Mouse (Mus musculus) hindbrain, embryonic 13.5 days (tissue): ENCODE results near the gene Bcl6b. TPM values are rescaled to one million over a fixed set of nuclear protein-coding genes. Genes with fewer than 3 reads are reported as not detected.

ENCODE experiments used
- ATAC-seq: fragments of 200-750 bp; cut with Nextera tagmentation; 2 replicates; pipeline ENCODE4 v1.8.0; 2017; ENCODE audit warnings: moderate TSS enrichment; ENCODE audit not compliant: low FRiP score
- H3K27ac ChIP-seq: fragments of 300-500 bp; sonication (generic); 2 replicates; pipeline ENCODE4 v1.5.1; 2015; ENCODE audit warnings: inconsistent platforms, mild to moderate bottlenecking, moderate library complexity
- H3K27me3 ChIP-seq: fragments of 300-500 bp; sonication (generic); 2 replicates; pipeline ENCODE4 v1.6.1; 2015; ENCODE audit warnings: mild to moderate bottlenecking, inconsistent platforms
- H3K36me3 ChIP-seq: fragments of 300-500 bp; sonication (generic); 2 replicates; pipeline ENCODE4 v1.6.1; 2015; ENCODE audit warnings: mild to moderate bottlenecking, inconsistent platforms
- H3K4me1 ChIP-seq: fragments of 300-500 bp; sonication (generic); replicated peaks from 2 replicates; pipeline ENCODE4 v1.6.1; 2015; ENCODE audit warnings: inconsistent platforms
- H3K4me2 ChIP-seq: fragments of 300-500 bp; sonication (generic); 2 replicates; pipeline ENCODE4 v1.6.1; 2015; ENCODE audit warnings: inconsistent platforms, mild to moderate bottlenecking, moderate library complexity
- H3K4me3 ChIP-seq: fragments of 300-500 bp; sonication (generic); 2 replicates; pipeline ENCODE4 v1.5.1; 2015; ENCODE audit warnings: mild to moderate bottlenecking, inconsistent platforms
- H3K9ac ChIP-seq: fragments of 300-500 bp; sonication (generic); 2 replicates; pipeline ENCODE4 v1.6.1; 2015; ENCODE audit warnings: mild to moderate bottlenecking, inconsistent platforms
- H3K9me3 ChIP-seq: fragments of 300-500 bp; sonication (generic); 2 replicates; pipeline ENCODE4 v1.6.1; 2016; ENCODE audit warnings: inconsistent platforms
- WGBS: fragments of 180-500 bp; shearing (Covaris S2); methylation state at CpG from one replicate; pipeline ENCODE4 v1.1.7; 2015; 5-methylcytosine and 5-hydroxymethylcytosine counted together
- microRNA counts: library from miRNA; unstranded; fragments of <30 nt; microRNA quantifications from one replicate; lab custom pipeline; 2016
- microRNA-seq: library from miRNA; unstranded; fragments of <30 nt; microRNA quantifications from one replicate; pipeline ENCODE4, GENCODE M21; 2016
- polyA plus RNA-seq: library from polyadenylated mRNA; unstranded; fragments of >200 nt; fragmentation: Nextera tagmentation; extraction: Ambion mirVana; gene quantifications from 2 replicates; pipeline ENCODE4 v1.2.1, GENCODE M21; 2015

The Bcl6b gene
- polyA plus RNA-seq, 1 experiment from 2014 or later: 5.5 TPM

DNA sequence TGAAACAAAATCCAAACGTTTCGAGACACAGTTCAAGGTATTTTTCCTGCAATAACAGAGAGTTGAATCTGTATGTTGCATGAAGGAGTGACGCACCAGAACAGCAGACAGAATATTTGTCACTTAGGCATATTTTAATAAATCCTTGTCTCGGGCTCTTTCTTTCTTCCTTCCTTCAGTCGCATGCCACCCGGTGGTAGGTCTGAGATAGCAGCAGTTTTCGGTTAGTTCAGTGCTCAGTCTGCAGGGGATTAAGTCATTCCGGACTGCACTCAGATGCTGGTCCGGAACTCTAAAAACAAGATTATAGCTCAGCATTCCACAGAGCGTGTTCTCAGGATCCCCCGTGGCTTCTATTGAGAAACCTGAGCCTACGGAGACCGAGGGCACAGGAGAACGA, 50.2 kb downstream of the Bcl6b start:
- no peaks in the 10 kb centered on the region; the same call in 1 of the 2 replicates for H3K9me3 ChIP-seq
- no peak overlapping the region for H3K4me2 ChIP-seq
- no peak overlapping the region for H3K27ac ChIP-seq
- no peaks in the 10 kb centered on the region for H3K4me1 ChIP-seq
- H3K36me3 ChIP-seq: no peaks in the 10 kb centered on the region
- H3K27me3 ChIP-seq: no peaks in the 10 kb centered on the region
- no peak overlapping the region for H3K4me3 ChIP-seq
- no peak overlapping the region for H3K9ac ChIP-seq
- WGBS: 41% methylated on average over 14 of the region's 14 CpGs
- no peak for ATAC-seq

DNA sequence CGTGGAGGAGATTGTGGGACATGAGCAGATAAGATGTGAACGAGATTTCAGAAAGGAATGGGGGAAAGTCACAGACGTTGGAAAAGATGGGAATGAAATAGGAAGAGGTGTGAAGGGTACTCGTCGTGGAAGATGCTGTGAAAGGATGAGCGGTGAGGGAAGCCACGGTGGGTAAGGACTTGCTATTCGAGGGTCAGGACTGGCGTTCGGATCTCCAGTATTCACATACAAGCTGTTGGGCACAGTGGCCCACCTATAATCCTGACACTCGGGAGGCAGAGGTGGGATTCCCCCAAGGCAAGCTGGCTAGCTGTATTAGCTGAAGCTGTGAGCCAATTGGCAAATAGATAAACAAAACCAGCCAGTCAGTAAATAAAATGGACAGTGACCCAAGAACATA, 50.8 kb downstream of the Bcl6b start:
- 86% methylated on average over 11 of the region's 11 CpGs for WGBS
- H3K27me3 ChIP-seq: no peaks in the 10 kb centered on the region
- no peak overlapping the region for H3K27ac ChIP-seq
- no peak overlapping the region for H3K9ac ChIP-seq
- no peak overlapping the region for H3K4me3 ChIP-seq
- H3K4me1 ChIP-seq: no peaks in the 10 kb centered on the region
- no peaks in the 10 kb centered on the region; the same call in 1 of the 2 replicates for H3K9me3 ChIP-seq
- no peak overlapping the region for H3K4me2 ChIP-seq
- ATAC-seq: no peak
- H3K36me3 ChIP-seq: no peaks in the 10 kb centered on the region

DNA sequence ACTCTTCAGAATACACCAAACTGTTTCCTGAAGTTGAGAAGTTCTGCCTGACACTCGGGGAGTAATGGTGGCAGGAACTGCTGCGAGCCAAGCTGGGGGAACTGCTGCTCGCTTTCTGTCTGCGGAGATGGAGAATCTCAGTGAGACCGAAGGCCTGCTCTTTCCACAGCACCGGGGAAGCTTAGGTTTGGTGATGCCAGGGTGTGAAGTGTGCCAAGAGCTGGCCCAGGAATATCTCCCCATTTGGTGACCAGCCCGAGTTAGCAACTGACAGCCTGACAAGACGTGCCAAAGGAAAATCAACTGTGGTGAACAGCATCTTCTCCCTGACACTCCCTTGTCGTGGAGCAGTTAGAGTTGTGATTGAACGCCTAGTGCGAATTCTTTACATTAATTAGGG, 51.3 kb downstream of the Bcl6b start:
- Histone ChIP-seq H3K4me3 (no peak overlapping the region), H3K4me2 (no peak overlapping the region), H3K9ac (no peak overlapping the region), H3K4me1 (no peaks in the 10 kb centered on the region), H3K27me3 (no peaks in the 10 kb centered on the region), H3K27ac (no peak overlapping the region), H3K9me3 (no peaks in the 10 kb centered on the region; the same call in 1 of the 2 replicates), H3K36me3 (no peaks in the 10 kb centered on the region)
- 90% methylated on average over 11 of the region's 11 CpGs for WGBS
- ATAC-seq: no peak

DNA sequence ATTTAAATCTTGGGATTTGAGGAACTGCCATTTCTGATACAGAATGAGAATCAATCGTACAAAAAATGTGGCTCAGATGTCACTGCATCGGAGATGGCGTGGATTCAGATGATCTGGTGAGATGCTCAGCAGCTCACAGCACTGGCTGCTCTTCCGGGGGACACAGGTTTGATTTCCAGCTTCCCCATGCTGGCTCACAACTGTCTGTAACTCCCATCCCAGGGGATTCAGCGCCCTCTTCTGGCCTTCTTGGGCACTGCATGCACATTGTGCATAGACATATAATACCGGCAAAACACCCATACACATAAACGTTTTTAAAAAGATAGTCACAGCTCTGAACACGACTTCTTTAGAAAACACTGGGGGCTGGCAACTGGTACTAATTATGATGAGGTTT, 52.0 kb downstream of the Bcl6b start:
- Histone ChIP-seq H3K9me3 (no peaks in the 10 kb centered on the region; the same call in 1 of the 2 replicates), H3K4me2 (no peak overlapping the region), H3K4me1 (no peaks in the 10 kb centered on the region), H3K9ac (no peak overlapping the region), H3K4me3 (no peak overlapping the region), H3K27ac (no peak overlapping the region), H3K27me3 (no peaks in the 10 kb centered on the region), H3K36me3 (no peaks in the 10 kb centered on the region)
- no peak for ATAC-seq
- WGBS: 72% methylated on average over 8 of the region's 8 CpGs

DNA sequence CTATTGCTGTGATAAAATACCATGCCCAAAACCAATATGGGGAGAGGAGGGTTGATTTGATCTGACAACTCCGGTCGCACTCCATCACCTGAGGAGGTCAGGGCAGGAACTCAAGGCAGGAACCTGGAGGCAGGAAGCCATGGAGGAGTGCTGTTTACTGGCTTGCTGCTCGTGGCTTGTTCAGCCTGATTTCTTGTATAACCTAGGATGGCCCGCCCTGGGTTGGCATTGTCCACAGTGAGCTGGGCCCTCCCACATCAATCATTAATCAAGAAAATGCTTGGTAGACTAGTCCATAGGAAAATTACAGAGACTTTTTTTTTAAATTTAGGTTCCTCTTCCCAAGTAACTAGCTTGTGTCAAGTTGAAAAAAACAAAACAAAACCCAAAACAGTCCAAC, 55.1 kb downstream of the Bcl6b start:
- Histone ChIP-seq H3K4me1 (no peaks in the 10 kb centered on the region), H3K4me3 (no peak overlapping the region), H3K9me3 (no peaks in the 10 kb centered on the region; the same call in 1 of the 2 replicates), H3K27ac (no peak overlapping the region), H3K36me3 (no peaks in the 10 kb centered on the region), H3K9ac (no peak overlapping the region), H3K27me3 (no peaks in the 10 kb centered on the region), H3K4me2 (no peak overlapping the region)
- ATAC-seq: no peak
- WGBS: 80% methylated on average over 4 of the region's 4 CpGs

MicroRNAs within 50 kb of the gene (microRNA counts, 519-probe panel; counts per million panel counts)
- 51.3 counts per million for microRNA mmu-miR-195 (lab: Ali Mortazavi, UCI)
- microRNA mmu-miR-497 (lab: Ali Mortazavi, UCI): 51.3 counts per million

Small RNA genes lying within 50 kb of the gene (microRNA-seq; reads per million reads assigned to microRNA genes)
- 290 reads per million, percentile 62 among the genes with 10 or more reads in this experiment for gene Mir195a
- gene Mir497: not detected
- not detected for gene Mir497b

Other genes starting within 250 kb of the Bcl6b start
- 22.4 and 22.7 TPM in 2 replicates for gene Ctdnep1, start 248.6 kb downstream of the Bcl6b start, polyA plus RNA-seq
- gene Elp5, start 247.3 kb downstream of the Bcl6b start, polyA plus RNA-seq: 149 and 154 TPM in 2 replicates
- 670 and 709 TPM in 2 replicates for gene Gabarap, start 238.7 kb downstream of the Bcl6b start, polyA plus RNA-seq
- gene Phf23, start 234.0 kb downstream of the Bcl6b start, polyA plus RNA-seq: 72.9 and 74.8 TPM in 2 replicates
- gene Dvl2, start 229.2 kb downstream of the Bcl6b start, polyA plus RNA-seq: 26.8 and 28.6 TPM in 2 replicates
- 56.9 and 59.4 TPM in 2 replicates for gene Acadvl, start 214.4 kb downstream of the Bcl6b start, polyA plus RNA-seq
- 28.1 TPM in 2 replicates for gene Dlg4, start 212.9 kb downstream of the Bcl6b start, polyA plus RNA-seq
- gene Asgr1, start 175.7 kb downstream of the Bcl6b start, polyA plus RNA-seq: 1.5 and 1.7 TPM in 2 replicates
- not detected in 2 replicates for gene Asgr2, start 137.2 kb downstream of the Bcl6b start, polyA plus RNA-seq
- 0.88 and 0.95 TPM in 2 replicates for gene Mgl2, start 99.5 kb downstream of the Bcl6b start, polyA plus RNA-seq
- gene Clec10a, start 73.6 kb downstream of the Bcl6b start, polyA plus RNA-seq: 0.47 and 1.3 TPM in 2 replicates
- 3.1 and 4.6 TPM in 2 replicates for gene Slc16a11, start 17.0 kb downstream of the Bcl6b start, polyA plus RNA-seq
- 16.1 and 18.1 TPM in 2 replicates for gene Slc16a13, start 8.7 kb downstream of the Bcl6b start, polyA plus RNA-seq
- 193 and 201 TPM in 2 replicates for gene 0610010K14Rik, start 8.1 kb upstream of the Bcl6b start, polyA plus RNA-seq
- gene Gm21988, start 10.0 kb upstream of the Bcl6b start, polyA plus RNA-seq: 12.4 and 14.7 TPM in 2 replicates
- gene Rnasek, start 10.0 kb upstream of the Bcl6b start, polyA plus RNA-seq: 340 and 342 TPM in 2 replicates
- 2.1 and 2.8 TPM in 2 replicates for gene Alox12, start 25.6 kb upstream of the Bcl6b start, polyA plus RNA-seq
- gene Alox12e, start 92.8 kb upstream of the Bcl6b start, polyA plus RNA-seq: not detected in 2 replicates
- gene Alox15, start 122.2 kb upstream of the Bcl6b start, polyA plus RNA-seq: 0.10 TPM in 1 of 2 replicates, not detected in the other
- gene Pelp1, start 180.2 kb upstream of the Bcl6b start, polyA plus RNA-seq: 33.3 and 33.6 TPM in 2 replicates
- 47.6 and 50.2 TPM in 2 replicates for gene Arrb2, start 202.8 kb upstream of the Bcl6b start, polyA plus RNA-seq
- 43.2 and 45.5 TPM in 2 replicates for gene Med11, start 222.1 kb upstream of the Bcl6b start, polyA plus RNA-seq
- 0.45 and 0.98 TPM in 2 replicates for gene Zmynd15, start 229.6 kb upstream of the Bcl6b start, polyA plus RNA-seq
- 4.6 and 6.7 TPM in 2 replicates for gene Cxcl16, start 230.2 kb upstream of the Bcl6b start, polyA plus RNA-seq